Mouse (Mus musculus) lung, postnatal 0 days (tissue): ENCODE results near the gene Hspa1a. TPM values are rescaled to one million over a fixed set of nuclear protein-coding genes. Genes with fewer than 3 reads are reported as not detected.
"Not testable (repeated sequence)": the region's sequence is repeated elsewhere in the genome, so short reads cannot be mapped to it uniquely, and the experiment has no call there.

Experiments used
- ATAC-seq: fragments of 200-750 bp; cut with Nextera tagmentation; 2 replicates; pipeline ENCODE4 v1.8.0; 2017; ENCODE audit warnings: moderate library complexity
- DNase-seq: peaks from one replicate; pipeline ENCODE4 v3.0.0-alpha.2; 2016; ENCODE audit warnings: low spot score
- H3K27ac ChIP-seq: fragments of 300-500 bp; sonication (generic); 2 replicates; pipeline ENCODE4 v1.5.1; 2014; ENCODE audit warnings: antibody characterized with exemption, mild to moderate bottlenecking, low read length, mixed read lengths
- H3K27me3 ChIP-seq: fragments of 300-500 bp; sonication (generic); replicated peaks from 2 replicates; pipeline ENCODE4 v1.6.1; 2014; ENCODE audit warnings: low read length, mixed read lengths; ENCODE audit not compliant: insufficient read depth
- H3K36me3 ChIP-seq: fragments of 300-500 bp; sonication (generic); 2 replicates; pipeline ENCODE4 v1.6.1; 2014; ENCODE audit warnings: low read length, mixed read lengths; ENCODE audit not compliant: insufficient read depth
- H3K4me1 ChIP-seq: fragments of 300-500 bp; sonication (generic); 2 replicates; pipeline ENCODE4 v1.6.1; 2014; ENCODE audit warnings: antibody characterized with exemption, low read depth, low read length, mixed read lengths; ENCODE audit not compliant: insufficient read depth
- H3K4me2 ChIP-seq: fragments of 300-500 bp; sonication (generic); replicated peaks from 2 replicates; pipeline ENCODE4 v1.6.1; 2014; ENCODE audit warnings: low read depth, mild to moderate bottlenecking, low read length, moderate library complexity, mixed read lengths
- H3K4me3 ChIP-seq: fragments of 300-500 bp; sonication (generic); 2 replicates; pipeline ENCODE4 v1.5.1; 2014; ENCODE audit warnings: low read depth, low read length
- H3K9ac ChIP-seq: fragments of 300-500 bp; sonication (generic); replicated peaks from 2 replicates; pipeline ENCODE4 v1.6.1; 2014; ENCODE audit warnings: low read depth, mild to moderate bottlenecking
- H3K9me3 ChIP-seq: fragments of 300-500 bp; sonication (generic); 2 replicates; pipeline ENCODE4 v1.6.1; 2016; ENCODE audit warnings: low read length, mixed read lengths
- CTCF ChIP-seq: IDR thresholded peaks from 2 replicates; pipeline ENCODE4 v1.5.1; 2016; ENCODE audit warnings: antibody characterized with exemption, mild to moderate bottlenecking
- EP300 ChIP-seq: IDR thresholded peaks from 2 replicates; pipeline ENCODE4 v1.6.1; 2016; ENCODE audit warnings: antibody characterized with exemption, mild to moderate bottlenecking, control low read depth
- WGBS: fragments of 180-500 bp; shearing (Covaris S2); extraction: QIAGEN DNeasy Blood & Tissue Kit; methylation state at CpG from one replicate; pipeline ENCODE4 v1.1.7; 2014; 5-methylcytosine and 5-hydroxymethylcytosine counted together
- polyA plus RNA-seq: library from polyadenylated mRNA; unstranded; fragments of >200 nt; fragmentation: Nextera tagmentation; extraction: Ambion mirVana; gene quantifications from 2 replicates; pipeline ENCODE4 v1.2.1, GENCODE M21; 2015

Gene Hspa1a
- polyA plus RNA-seq, 1 experiment from 2014 or later, result 8.2 TPM

- WGBS, result 1% methylated on average over 25 of the region's 32 CpGs
- ATAC-seq, result peak; percentile 96
- H3K4me1 ChIP-seq, H3K36me3 ChIP-seq, H3K27me3 ChIP-seq, H3K9me3 ChIP-seq: not testable (repeated sequence)
- peak; percentile 30 for TF ChIP-seq EP300
- H3K9ac ChIP-seq, result peak within 1 kb of the TSS; percentile 48
- H3K4me2 ChIP-seq, result peak within 1 kb of the TSS; percentile 68
- peak within 1 kb of the TSS; percentile 57 for H3K4me3 ChIP-seq
- DNase-seq, result peak; percentile 96
- peak within 1 kb of the TSS; percentile 98 for H3K27ac ChIP-seq
These were observed 12.7 kb downstream of the Hspa1a start, which contains the start of gene Hspa1b for GRCm38 (mm10) chr17:34959130-34959778. Hspa1b (minus strand) TSS chr17:34959238.

- DNase-seq, result not testable (repeated sequence)
- 1% methylated on average over 13 of the region's 47 CpGs for WGBS
These were observed 13.2 kb downstream of the Hspa1a start for GRCm38 (mm10) chr17:34958734-34959129.

GRCm38 (mm10) chr17:34957966-34958365 is 14.0 kb downstream of the Hspa1a start:
- not testable (repeated sequence) for H3K4me1 ChIP-seq, H3K9ac ChIP-seq, H3K4me3 ChIP-seq, H3K9me3 ChIP-seq, H3K4me2 ChIP-seq, H3K27ac ChIP-seq, H3K27me3 ChIP-seq, DNase-seq, ATAC-seq, H3K36me3 ChIP-seq
- 19% methylated on average over 22 of the region's 40 CpGs for WGBS

More at GRCm38 (mm10) chr17:34958734-34959129, 13.2 kb downstream of the Hspa1a start:
- Histone ChIP-seq H3K4me2 (peak overlapping the region; percentile 52), H3K4me3 (peak overlapping the region; percentile 57; the same call in 1 of the 2 replicates)
- not testable (repeated sequence) for H3K4me1 ChIP-seq, H3K27ac ChIP-seq, H3K36me3 ChIP-seq, H3K27me3 ChIP-seq, H3K9me3 ChIP-seq, H3K9ac ChIP-seq
- peak; percentile 18 for ATAC-seq

- H3K4me3 ChIP-seq, H3K27me3 ChIP-seq, H3K4me1 ChIP-seq, DNase-seq, ATAC-seq, H3K9me3 ChIP-seq, H3K9ac ChIP-seq, H3K36me3 ChIP-seq, H3K4me2 ChIP-seq, H3K27ac ChIP-seq: not testable (repeated sequence)
- WGBS, result 17% methylated on average over 32 of the region's 40 CpGs
These were observed 14.7 kb downstream of the Hspa1a start for GRCm38 (mm10) chr17:34957291-34957690.

GRCm38 (mm10) chr17:34956340-34956739 is 15.6 kb downstream of the Hspa1a start:
- TF ChIP-seq CTCF (peak; percentile 67), EP300 (no peak)
- Histone ChIP-seq H3K36me3 (no peaks in the 10 kb centered on the region), H3K4me1 (peaks cover 3% of the 10 kb centered on the region; the same call in 1 of the 2 replicates), H3K27me3 (no peaks in the 10 kb centered on the region), H3K4me3 (no peak overlapping the region), H3K4me2 (no peak overlapping the region), H3K9me3 (no peaks in the 10 kb centered on the region), H3K9ac (no peak overlapping the region), H3K27ac (no peak overlapping the region)
- WGBS, result 24% methylated on average over 1 of the region's 1 CpGs
- DNase-seq (peak; percentile 75), ATAC-seq (no peak)

GRCm38 (mm10) chr17:34955884-34956283 is 16.1 kb downstream of the Hspa1a start:
- H3K27ac ChIP-seq, result no peak overlapping the region
- H3K9me3 ChIP-seq, result no peaks in the 10 kb centered on the region
- H3K9ac ChIP-seq, result no peak overlapping the region
- H3K4me2 ChIP-seq, result no peak overlapping the region
- TF ChIP-seq CTCF (no peak), EP300 (no peak)
- H3K36me3 ChIP-seq, result no peaks in the 10 kb centered on the region
- 77% methylated on average over 3 of the region's 3 CpGs for WGBS
- H3K27me3 ChIP-seq, result no peaks in the 10 kb centered on the region
- peaks cover 6% of the 10 kb centered on the region; the same call in 1 of the 2 replicates for H3K4me1 ChIP-seq
- ATAC-seq, result no peak
- no peak for DNase-seq
- no peak overlapping the region for H3K4me3 ChIP-seq

GRCm38 (mm10) chr17:34954831-34955230 is 17.1 kb downstream of the Hspa1a start:
- TF ChIP-seq EP300, result no peak
- TF ChIP-seq CTCF, result no peak
- 77% methylated on average over 4 of the region's 4 CpGs for WGBS
- H3K4me2 ChIP-seq, result no peak overlapping the region
- no peaks in the 10 kb centered on the region for H3K27me3 ChIP-seq
- no peak overlapping the region for H3K27ac ChIP-seq
- H3K4me1 ChIP-seq, result peaks cover 6% of the 10 kb centered on the region; the same call in 1 of the 2 replicates
- ATAC-seq (no peak), DNase-seq (no peak)
- H3K9me3 ChIP-seq, result no peaks in the 10 kb centered on the region
- H3K4me3 ChIP-seq, result no peak overlapping the region
- no peaks in the 10 kb centered on the region for H3K36me3 ChIP-seq
- H3K9ac ChIP-seq, result no peak overlapping the region
